ENCODE assay signal across 19 mouse cellular contexts in the genomic region with DNA sequence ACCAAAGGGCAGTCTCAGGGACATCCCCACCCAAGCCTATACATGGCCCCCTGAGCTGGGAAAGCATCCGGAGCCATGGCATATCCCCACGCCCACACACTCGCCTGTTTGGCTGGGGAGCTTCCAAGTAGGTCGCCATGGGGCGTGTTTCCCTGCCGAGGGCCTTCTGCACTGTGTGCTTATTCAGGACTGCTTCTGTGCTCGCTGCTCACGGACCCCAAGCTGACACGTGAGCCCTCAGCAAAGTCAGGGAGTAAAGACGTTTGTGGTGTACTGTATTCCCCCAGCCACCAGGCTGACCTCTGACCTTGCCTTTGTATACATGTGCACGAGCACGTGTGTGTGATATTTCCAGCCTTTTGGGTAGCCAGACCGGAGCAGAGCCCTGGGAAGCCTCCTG. TPM values are rescaled to one million over a fixed set of nuclear protein-coding genes. Genes with fewer than 3 reads are reported as not detected.
DNase-seq lines count a peak whose midpoint lies in the region; ATAC-seq and TF ChIP-seq lines count a peak whose summit lies in the region.
"Had no signal": no experiment of that assay in that cellular context is flagged by ENCODE, and none has a peak within 500 bp of the region (broad histone marks: within the 10 kb centered on the region; RNA-seq: fewer than 3 reads in every experiment).

No protein-coding gene starts in this region.

- peaks cover 17% of the 10 kb centered on the region; the same call in 1 of the 2 replicates for H3K36me3 ChIP-seq in forebrain, postnatal 0 days (ENCODE audit: insufficient read depth)
- no peaks in the 10 kb centered on the region for H3K36me3 ChIP-seq in forebrain, embryonic 16.5 days (ENCODE audit: control insufficient read depth, insufficient read depth)
- H3K36me3 ChIP-seq in liver, embryonic 15.5 days (replicated peaks) = no peaks in the 10 kb centered on the region

- TF ChIP-seq CTCF in forebrain, postnatal 0 days (IDR thresholded peaks at IDR 0.05; ENCODE audit: low read depth) = no peak

- H3K27ac ChIP-seq in forebrain, postnatal 0 days (ENCODE audit: low read depth, low read length) = no peak overlapping the region
- no peak overlapping the region for H3K27ac ChIP-seq in forebrain, embryonic 16.5 days (ENCODE audit: low read length)
- H3K27ac ChIP-seq in liver, embryonic 15.5 days (replicated peaks) = no peak overlapping the region
- H3K27ac ChIP-seq: forebrain, embryonic 10.5 days; limb, embryonic 10.5 days; liver, embryonic 14.5 days had no signal

- no peaks in the 10 kb centered on the region for H3K4me1 ChIP-seq in forebrain, postnatal 0 days (ENCODE audit: insufficient read depth)
- H3K4me1 ChIP-seq in forebrain, embryonic 16.5 days (replicated peaks; ENCODE audit: control insufficient read depth, insufficient read depth, low read length) = peaks cover 5% of the 10 kb centered on the region
- H3K4me1 ChIP-seq in liver, embryonic 15.5 days (replicated peaks) = peaks cover 19% of the 10 kb centered on the region

- ATAC-seq in forebrain, postnatal 0 days = peak; percentile 42; the same call in 1 of the 2 replicates
- no peak for ATAC-seq in forebrain, embryonic 16.5 days
- peak; percentile 23; the same call in 1 of the 2 replicates for ATAC-seq in liver, embryonic 15.5 days (ENCODE audit: insufficient read depth)
- ATAC-seq: hindbrain, embryonic 16.5 days had no signal

- no peaks in the 10 kb centered on the region for H3K27me3 ChIP-seq in forebrain, postnatal 0 days (ENCODE audit: insufficient read depth, low read length)
- H3K27me3 ChIP-seq in forebrain, embryonic 16.5 days (replicated peaks; ENCODE audit: control insufficient read depth, insufficient read depth, low read length) = no peaks in the 10 kb centered on the region
- no peaks in the 10 kb centered on the region for H3K27me3 ChIP-seq in liver, embryonic 15.5 days

- H3K4me3 ChIP-seq in forebrain, postnatal 0 days (ENCODE audit: low read depth, low read length) = no peak overlapping the region
- no peak overlapping the region for H3K4me3 ChIP-seq in forebrain, embryonic 16.5 days (replicated peaks; ENCODE audit: low read length)
- H3K4me3 ChIP-seq in liver, embryonic 15.5 days (replicated peaks) = no peak overlapping the region
- H3K4me3 ChIP-seq: forebrain, embryonic 10.5 days; limb, embryonic 10.5 days had no signal

- no peaks in the 10 kb centered on the region for H3K9me3 ChIP-seq in forebrain, postnatal 0 days (ENCODE audit: low read length)
- no peaks in the 10 kb centered on the region for H3K9me3 ChIP-seq in forebrain, embryonic 16.5 days (ENCODE audit: control insufficient read depth, low read length)
- H3K9me3 ChIP-seq in liver, embryonic 15.5 days (replicated peaks) = no peaks in the 10 kb centered on the region
- H3K9me3 ChIP-seq: forebrain, embryonic 10.5 days; limb, embryonic 10.5 days had no signal

- H3K4me2 ChIP-seq in forebrain, postnatal 0 days (ENCODE audit: low read depth) = no peak overlapping the region
- H3K4me2 ChIP-seq in forebrain, embryonic 16.5 days (ENCODE audit: low read length) = no peak overlapping the region
- H3K4me2 ChIP-seq in liver, embryonic 15.5 days = no peak overlapping the region
- H3K4me2 ChIP-seq: midbrain, embryonic 11.5 days had no signal

- DNase-seq in forebrain, postnatal 0 days = no peak
- DNase-seq in liver = no peak
- peak; percentile 88 for DNase-seq in brain, adult 2 months (ENCODE audit: low read depth, low spot score)
- peak; percentile 79 to 86 for DNase-seq in cerebellum, postnatal 14 days
- DNase-seq in lung, postnatal 10 days = no peak
- no peak for DNase-seq in kidney, adult 18-20 months
- DNase-seq: heart, adult 18-20 months; kidney, adult 8-10 months; lung, postnatal 36 days had no signal

- H3K9ac ChIP-seq in forebrain, postnatal 0 days = no peak overlapping the region
- H3K9ac ChIP-seq in forebrain, embryonic 16.5 days (replicated peaks; ENCODE audit: low read depth, low read length) = no peak overlapping the region
- no peak overlapping the region for H3K9ac ChIP-seq in liver, embryonic 15.5 days
- H3K9ac ChIP-seq: liver, embryonic 14.5 days had no signal

- WGBS in forebrain, postnatal 0 days = 55% methylated on average over 13 of the region's 13 CpGs
- WGBS in forebrain, embryonic 16.5 days = 57% methylated on average over 13 of the region's 13 CpGs
- WGBS in liver, embryonic 15.5 days (ENCODE audit: insufficient replicate concordance) = 59% methylated on average over 13 of the region's 13 CpGs

RNA-seq across cellular contexts. Expression of gene Nat9, which starts 24.5 kb away (rescaled TPM):
- total RNA-seq in forebrain, postnatal 0 days (2014; rRNA removed) = 19.2 and 20.3 TPM in 2 replicates
- 17.7 and 18.6 TPM in 2 replicates for polyA plus RNA-seq in forebrain, postnatal 0 days (2015; fragmentation: Nextera tagmentation; extraction: Ambion mirVana)
- 20.6 and 24.2 TPM in 2 replicates for polyA plus RNA-seq in forebrain, embryonic 16.5 days (2015; fragmentation: Nextera tagmentation; extraction: Ambion mirVana)
- 9.9 and 11.6 TPM in 2 replicates for polyA plus RNA-seq in liver, embryonic 15.5 days (2015; fragmentation: Nextera tagmentation; extraction: Ambion mirVana)

RNA-seq across cellular contexts. Expression of gene Tmem104, which starts 24.8 kb away (rescaled TPM):
- 5.4 and 7.6 TPM in 2 replicates for total RNA-seq in forebrain, postnatal 0 days (2014; rRNA removed)
- polyA plus RNA-seq in forebrain, postnatal 0 days (2015; fragmentation: Nextera tagmentation; extraction: Ambion mirVana) = 8.8 and 9.9 TPM in 2 replicates
- 11.0 and 11.2 TPM in 2 replicates for polyA plus RNA-seq in forebrain, embryonic 16.5 days (2015; fragmentation: Nextera tagmentation; extraction: Ambion mirVana)
- 5.1 and 6.0 TPM in 2 replicates for polyA plus RNA-seq in liver, embryonic 15.5 days (2015; fragmentation: Nextera tagmentation; extraction: Ambion mirVana)

RNA-seq across cellular contexts. Expression of gene Slc9a3r1, which starts 49.0 kb away (rescaled TPM):
- 44.2 and 48.5 TPM in 2 replicates for total RNA-seq in forebrain, postnatal 0 days (2014; rRNA removed)
- 68.4 and 73.9 TPM in 2 replicates for polyA plus RNA-seq in forebrain, postnatal 0 days (2015; fragmentation: Nextera tagmentation; extraction: Ambion mirVana)
- polyA plus RNA-seq in forebrain, embryonic 16.5 days (2015; fragmentation: Nextera tagmentation; extraction: Ambion mirVana) = 49.9 and 57.3 TPM in 2 replicates
- polyA plus RNA-seq in liver, embryonic 15.5 days (2015; fragmentation: Nextera tagmentation; extraction: Ambion mirVana) = 76.4 and 82.1 TPM in 2 replicates

RNA-seq across cellular contexts. Expression of gene Grin2c, which starts 54.9 kb away (rescaled TPM):
- 1.5 and 1.6 TPM in 2 replicates for total RNA-seq in forebrain, postnatal 0 days (2014; rRNA removed)
- polyA plus RNA-seq in forebrain, postnatal 0 days (2015; fragmentation: Nextera tagmentation; extraction: Ambion mirVana) = 0.35 and 0.48 TPM in 2 replicates
- 0.29 and 0.37 TPM in 2 replicates for polyA plus RNA-seq in forebrain, embryonic 16.5 days (2015; fragmentation: Nextera tagmentation; extraction: Ambion mirVana)
- 0.05 TPM in 2 replicates for polyA plus RNA-seq in liver, embryonic 15.5 days (2015; fragmentation: Nextera tagmentation; extraction: Ambion mirVana)
- polyA plus RNA-seq: embryonic facial prominence, embryonic 14.5 days; forebrain, embryonic 10.5 days; heart, postnatal 0 days; stomach, embryonic 14.5 days had no signal

Comparison
In these comparisons a context has a peak if more than half of its experiments do, and no peak if none do; other contexts are left out.
1. DNase-seq: peak in brain, adult 2 months (single experiment) and cerebellum, postnatal 14 days (2 of 2); none in forebrain, postnatal 0 days (single experiment), liver (single experiment), lung, postnatal 10 days (single experiment) and kidney, adult 18-20 months (single experiment).